Mouse (Mus musculus) liver (tissue): ENCODE measurements around the gene H2-DMb1.

Experiments used
- DNase-seq: peaks from one replicate; pipeline ENCODE4 v3.0.0-alpha.2; 2020; ENCODE audit warnings: mixed read lengths

The H2-DMb1 gene

DNA sequence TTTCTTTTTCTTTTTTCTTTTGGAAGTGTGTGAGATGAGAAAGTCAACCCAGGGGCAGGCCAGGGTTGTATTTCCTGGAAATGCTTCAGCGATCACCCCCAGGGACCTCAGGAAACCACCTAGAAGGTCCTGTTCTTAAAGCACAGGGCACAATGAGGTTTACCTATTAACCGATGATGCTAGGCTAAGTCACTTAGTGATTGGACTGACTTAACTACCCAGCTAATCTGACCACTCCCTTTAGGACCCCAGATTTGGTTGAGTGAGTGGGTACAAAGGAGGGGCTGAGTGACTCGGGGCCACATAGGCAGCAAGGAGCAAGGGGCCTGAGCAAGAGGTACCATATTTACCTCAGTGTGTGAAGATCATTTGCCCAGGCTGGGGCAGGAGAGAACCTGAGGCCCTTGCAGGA lies 7.9 kb upstream of the H2-DMb1 start:
- DNase-seq, result no peak

DNA sequence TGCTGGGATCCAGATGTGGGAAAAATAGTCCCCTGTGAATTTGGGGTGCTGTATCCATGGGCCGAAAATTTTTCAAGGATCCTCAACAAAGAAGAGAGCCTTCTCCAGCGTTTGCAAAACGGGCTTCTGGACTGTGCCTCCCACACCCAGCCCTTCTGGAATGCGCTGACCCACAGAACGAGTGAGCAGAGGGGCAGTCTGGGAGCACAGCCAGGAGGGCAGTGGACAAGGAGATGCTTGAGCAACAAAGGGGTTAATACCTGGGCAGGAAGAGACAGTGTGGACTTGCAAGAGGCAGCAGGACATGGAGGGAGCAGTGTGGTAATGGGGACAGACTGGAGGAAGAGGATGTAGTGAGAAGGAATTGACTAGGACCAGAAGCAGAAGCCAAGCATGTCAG lies 2.7 kb downstream of the H2-DMb1 start:
- DNase-seq, result no peak

DNA sequence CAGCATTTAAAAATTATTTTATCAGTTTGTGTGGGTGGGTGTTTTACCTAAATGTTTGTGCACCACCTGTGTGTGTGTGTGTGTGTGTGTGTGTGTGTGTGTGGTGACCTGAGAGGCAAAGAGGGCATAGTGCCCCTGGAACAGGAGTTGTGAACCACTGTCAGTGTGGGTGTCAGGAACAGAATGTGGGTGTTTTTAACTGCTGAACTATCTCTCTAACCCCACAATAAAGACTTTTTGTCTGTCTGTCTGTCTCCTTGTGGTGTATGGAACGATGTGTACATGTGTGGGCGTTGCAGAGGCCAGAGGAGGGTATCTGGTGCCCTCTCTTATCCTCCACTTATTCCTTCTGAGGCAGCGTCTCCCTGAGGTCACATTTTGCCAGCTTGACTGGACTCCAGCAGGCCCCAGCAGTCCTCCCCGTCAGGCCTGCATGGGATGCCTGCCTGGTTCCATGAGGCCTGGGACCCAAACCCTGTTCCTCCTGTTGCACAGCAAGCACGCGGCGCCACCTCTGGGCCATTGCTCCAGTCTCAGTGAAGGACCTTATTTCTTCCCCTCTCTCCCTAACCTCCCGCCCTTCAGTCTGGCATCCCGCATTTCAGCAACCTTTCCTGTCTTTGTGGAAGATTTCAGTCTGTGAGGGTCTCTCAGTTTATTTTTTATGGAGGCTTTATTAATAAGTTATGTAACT lies 11.5 kb downstream of the H2-DMb1 start:
- peak; percentile 36 for DNase-seq

DNA sequence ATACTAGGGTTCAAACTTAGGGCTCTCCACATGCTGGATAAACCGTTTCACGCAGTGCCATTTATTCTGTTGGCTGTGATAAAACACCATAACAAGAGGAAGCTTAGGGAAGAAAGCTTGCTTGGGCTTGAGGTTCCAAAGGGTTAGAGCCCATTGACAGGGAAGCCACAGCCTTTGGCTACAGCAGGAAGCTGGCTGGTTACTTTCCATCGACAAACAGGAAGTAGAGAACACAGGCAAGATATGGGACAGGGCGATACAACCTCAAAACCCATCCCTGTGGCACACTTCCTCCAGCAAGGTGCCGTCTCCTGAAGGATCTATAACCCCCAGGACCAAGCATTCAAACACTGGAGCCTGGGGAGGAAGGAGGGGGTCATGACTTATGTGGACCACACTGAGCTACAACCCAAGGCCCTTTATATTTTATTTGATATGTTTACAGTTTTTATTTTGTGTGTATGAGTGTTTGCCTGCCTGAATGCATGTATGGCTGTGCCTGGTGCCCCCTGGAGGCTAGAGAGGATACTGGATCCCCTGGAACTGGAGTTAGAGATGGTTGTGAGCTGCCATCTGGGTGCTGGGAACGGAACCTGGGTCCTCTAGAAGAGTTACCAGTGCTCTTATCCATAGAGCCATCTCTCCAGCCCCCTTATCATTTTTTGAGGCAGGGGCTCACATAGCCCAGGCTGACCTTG lies 12.3 kb downstream of the H2-DMb1 start:
- DNase-seq, result no peak

DNA sequence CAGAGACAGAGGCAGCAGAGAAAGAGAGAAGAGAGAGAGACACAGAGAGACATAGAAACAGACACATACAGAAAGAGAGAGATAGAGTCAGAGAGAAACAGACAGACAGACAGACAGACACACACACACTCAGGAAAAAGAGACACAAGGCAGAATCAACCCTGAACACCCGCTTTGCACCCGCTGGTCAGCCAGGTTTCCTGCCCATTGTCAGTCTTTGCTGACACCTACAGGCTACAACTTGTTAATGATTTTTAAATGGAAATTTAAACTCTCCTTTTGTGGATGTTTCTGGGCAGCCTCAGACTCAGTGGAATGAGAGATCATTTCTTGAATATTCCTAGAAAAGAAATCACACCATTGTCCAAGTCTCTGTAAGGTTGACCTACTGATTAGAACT lies 16.4 kb downstream of the H2-DMb1 start:
- DNase-seq, result peak; percentile 29

DNA sequence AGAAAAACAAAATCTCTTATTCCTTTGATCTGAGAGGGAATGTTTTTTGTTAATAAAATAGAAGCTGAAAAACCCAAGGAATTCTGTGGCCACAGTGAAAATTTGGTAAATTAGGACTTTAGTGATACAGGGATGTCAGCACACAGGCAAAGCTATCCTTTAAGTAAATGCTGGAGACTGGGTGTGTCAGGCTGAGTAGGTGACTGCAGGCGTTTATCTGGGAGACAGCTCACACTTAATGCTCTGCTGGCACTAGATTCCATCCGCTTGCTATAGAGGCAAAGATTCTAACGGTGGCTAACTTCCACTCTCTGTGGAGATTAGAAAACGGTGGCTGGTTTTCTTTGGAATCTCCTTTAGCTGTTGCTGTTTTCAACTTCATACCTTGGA lies 17.6 kb downstream of the H2-DMb1 start:
- DNase-seq, result no peak

DNA sequence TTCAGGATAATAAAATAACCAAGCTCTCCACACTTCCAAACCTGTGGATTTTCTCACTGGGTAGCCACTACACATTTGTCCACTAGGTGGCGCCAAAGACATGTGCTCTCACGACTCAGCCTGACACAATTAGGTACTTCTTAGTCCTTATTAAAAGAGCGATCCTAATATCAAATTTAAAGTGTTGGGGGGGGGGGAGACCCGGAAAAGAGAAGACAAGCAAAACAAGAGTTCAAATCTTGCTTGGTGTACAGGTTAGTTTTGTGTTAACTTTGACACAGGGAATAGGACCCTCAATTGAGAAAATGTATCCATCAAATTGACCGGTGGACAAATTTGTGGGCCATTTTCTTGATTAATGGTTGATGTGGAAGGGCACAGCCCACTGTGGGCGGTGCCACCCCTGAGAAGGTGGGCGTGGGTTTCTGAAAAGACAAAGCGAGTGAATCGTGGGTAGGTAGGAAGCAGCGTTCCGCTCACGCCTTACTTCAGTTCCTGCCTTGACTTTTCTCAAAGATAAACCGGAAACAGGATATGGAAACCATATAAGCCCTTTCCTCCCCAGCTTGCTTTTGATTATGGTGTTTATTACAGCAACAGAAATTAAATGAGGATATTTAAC lies 18.1 kb downstream of the H2-DMb1 start:
- DNase-seq, result peak; percentile 74

DNA sequence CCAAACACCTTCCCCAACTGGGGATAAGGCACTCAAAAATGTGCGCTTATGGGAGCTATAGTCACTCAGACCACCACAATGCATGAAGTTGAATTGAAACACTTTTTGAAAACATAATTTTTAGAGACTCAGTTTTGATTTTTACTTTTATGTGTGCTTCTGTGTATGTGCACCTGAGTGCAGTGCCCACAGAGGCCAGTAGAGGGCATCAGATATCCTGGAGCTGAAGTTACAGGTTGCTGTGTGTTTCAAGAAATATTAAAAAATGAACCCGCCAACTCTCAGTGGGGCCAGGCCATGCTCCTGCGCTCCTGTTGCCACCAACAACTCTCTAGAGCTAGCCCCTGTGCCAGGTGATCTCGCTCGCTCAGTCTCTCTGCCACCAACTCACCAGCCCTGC lies 19.7 kb downstream of the H2-DMb1 start:
- DNase-seq, result no peak

DNA sequence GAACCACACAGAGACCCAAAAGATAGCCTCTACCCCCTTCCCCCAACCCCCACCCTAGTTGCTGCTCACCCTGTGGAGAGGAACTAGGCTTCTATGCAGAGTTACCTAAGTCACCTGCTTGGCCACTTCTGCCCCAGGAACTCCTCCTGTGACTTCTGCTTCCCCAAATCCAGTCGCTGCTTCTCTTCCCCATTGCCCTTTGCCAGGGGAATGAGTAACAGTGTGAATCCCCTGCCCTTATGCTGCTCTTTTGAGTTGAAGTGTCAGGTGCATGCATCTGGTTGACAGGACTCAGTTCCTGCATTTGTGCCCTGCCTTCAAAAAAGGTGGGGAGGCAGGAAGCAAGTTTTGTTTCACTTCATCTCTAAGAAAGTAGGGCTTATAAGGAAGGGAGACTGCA lies 21.2 kb downstream of the H2-DMb1 start:
- no peak for DNase-seq

DNA sequence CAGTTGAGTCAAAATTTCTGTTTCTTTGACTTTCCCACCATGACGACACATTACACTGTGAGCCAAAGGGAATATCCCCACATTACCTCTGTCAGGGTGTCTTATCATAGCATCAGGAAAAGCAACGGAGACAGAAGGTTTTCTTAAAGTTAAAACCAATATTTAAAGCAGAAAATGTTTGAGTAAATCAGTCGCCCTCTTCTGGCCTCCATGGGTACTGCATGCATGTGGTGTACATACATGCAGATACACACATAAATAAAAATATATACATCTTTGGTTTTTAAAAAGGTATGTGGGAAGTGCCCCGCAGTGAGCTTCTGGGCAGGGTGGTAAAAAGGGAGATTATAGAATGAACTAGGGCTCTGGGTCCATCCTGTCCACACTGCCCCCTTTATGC lies 24.3 kb downstream of the H2-DMb1 start:
- no peak for DNase-seq

DNA sequence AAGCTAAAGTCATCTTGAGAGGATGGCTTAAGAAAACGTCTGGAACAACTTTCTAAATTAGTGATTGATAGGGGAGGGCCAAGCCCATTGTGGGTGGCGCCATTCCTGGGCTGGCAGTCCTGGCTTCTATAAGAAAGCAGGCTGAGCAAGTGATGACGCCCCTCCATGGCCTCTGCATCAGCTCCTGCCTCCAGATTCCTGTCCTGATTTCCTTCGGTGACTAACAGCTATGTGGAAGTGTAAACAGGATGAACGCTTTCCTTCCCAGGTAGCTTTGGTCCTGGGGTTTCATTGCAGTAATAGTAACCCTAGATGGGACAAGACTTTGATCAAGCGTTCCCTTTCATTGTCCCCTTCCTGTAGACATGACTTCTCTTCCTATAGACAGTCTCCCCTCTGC lies 26.1 kb downstream of the H2-DMb1 start:
- no peak for DNase-seq

DNA sequence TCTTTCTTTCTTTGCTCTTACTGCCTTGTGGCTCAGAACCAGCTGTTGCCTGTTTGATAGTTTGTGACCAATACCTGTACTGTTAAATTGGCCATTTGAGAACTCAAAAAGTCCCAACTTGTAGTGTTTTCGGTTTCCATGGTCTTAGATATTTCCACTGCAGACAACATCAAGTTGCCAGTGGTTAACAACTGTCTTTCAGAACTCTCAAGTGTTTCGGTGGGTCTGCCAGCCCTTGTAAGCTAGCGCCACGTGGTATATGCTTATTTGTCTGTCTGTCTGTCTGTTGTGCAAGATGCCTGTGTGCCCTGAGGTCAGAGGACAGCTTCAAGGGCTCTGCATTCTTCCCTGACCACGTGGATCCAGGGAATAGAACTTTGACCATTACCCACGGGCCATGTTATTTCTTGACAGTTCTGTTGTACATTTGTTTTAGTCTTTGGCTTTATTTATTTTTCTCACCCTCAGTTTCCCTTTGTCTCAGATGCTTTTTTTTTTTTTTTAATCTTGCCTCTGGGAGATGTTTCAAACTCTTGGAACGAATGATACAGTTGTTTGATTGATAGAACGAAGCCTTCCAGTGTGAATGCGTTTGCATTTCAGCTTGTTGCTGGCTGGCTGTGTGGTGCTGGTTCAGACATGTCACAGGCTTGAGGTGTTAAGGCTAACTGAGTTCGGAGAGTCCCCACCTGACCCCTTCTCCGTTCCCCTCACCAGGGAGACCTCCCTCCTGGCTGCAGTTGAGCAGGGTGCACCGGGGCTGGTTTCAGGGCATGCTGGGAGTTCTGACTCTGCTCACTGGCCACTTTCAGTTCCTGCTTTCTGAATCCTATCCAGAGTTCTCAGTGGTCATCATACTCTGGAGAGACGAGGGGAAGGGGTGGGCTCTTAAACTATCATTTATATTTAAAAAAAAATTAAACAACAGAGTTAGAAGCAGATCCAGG lies 27.3 kb downstream of the H2-DMb1 start:
- DNase-seq, result no peak

DNA sequence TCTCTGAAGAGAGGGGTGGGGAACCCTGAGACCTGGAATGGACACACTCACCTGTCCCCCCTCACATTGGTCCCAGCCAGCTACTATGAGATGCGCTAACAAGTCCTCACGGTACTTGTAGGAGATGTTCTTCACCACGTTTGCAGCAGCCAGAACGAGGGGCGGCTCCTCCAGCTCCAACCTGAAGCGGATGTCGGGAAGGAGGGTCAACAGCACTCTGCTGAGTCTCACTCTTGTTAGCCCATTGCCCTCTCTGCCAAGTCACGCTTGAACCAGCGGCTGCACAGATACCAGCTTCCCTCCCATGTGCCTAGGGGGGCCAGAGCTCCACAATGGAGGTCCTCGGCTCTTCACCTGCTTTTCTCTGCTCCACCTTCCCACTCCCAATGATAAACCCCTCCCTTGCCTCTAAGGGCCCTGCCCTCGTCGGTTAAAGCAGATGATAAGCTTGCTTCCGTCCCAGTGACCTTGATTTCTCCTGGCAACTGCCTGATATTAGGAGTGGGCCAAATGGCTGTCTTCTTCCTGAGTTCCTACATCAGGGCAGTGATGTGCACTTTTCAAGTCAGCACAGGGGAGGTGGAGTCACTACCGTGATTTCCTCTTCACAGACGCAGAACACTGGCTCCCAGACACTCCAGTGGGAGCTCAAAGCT lies 30.8 kb downstream of the H2-DMb1 start:
- no peak for DNase-seq

DNA sequence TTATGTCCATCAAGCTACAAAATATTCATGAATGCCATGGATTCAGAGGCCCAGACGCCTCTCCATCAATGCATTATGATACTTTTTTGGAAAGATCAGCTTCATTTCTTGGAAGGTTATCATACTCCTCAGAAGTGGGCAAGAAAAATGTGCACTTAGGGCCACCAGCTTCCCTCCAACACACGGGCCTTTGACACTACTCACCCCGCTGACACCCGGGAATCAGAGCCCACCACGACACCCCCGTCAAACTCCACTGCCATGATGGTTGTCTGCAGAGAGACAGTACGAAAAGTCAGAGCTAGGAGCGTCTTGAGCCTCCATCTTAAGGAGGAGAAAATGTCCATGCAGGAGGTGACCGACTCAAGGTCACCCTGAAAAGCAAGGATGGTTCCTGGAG lies 32.7 kb downstream of the H2-DMb1 start:
- DNase-seq, result no peak

DNA sequence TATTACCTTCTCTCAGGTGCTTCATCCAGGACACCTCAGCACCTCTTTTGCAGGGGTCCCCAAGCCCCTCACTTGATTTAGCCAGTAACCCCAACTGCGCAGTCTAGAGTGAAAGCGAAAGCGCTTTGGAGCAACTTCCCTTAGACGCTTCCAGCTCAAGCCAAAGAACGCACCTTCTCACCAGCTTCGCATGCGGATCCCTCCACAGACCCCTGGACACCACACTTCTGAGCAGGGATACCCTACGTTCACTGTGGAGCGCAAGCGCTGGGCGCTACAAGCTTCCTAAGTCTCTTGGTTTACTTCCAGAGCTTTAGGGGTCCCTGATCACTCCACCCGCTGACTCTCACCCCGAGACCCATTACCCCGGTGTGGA lies 34.0 kb downstream of the H2-DMb1 start:
- DNase-seq, result no peak

DNA sequence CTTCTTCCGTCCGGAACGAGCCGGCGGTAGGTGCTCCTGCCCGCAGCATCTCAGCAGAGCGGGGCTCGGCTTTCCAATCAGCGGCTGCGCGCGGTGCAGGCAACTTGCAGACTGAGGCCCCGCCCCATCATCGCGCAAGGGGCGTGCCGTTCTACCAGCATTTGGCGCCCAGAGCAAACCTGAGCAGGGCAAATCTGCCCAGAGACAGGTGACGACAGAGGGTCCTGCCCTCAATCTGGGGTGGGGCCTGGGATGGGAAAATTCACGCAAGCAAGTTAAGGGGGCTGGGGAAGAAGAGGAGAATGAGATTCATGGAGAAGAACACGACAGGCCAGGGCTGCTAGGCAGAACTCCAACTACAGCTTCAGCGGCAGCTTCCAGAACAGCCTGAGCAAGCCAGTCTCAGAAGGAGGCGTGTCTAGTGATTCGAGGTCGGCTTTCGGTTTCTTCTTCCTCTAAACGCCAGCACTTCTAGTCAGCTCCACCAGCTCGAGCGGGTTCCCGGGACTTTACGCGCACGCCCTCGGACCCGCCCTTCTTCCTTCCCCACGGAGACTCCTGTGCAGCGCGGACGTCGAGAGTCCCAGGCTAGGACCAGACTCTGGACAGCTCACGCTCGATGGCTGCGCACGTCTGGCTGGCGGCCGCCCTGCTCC lies 34.5 kb downstream of the H2-DMb1 start, which contains the start of the genes Tap1 and Psmb9:
TSS of gene Tap1 (plus strand) at position 293 of the 656 bp plus-strand sequence.
TSS of gene Psmb9 (minus strand) at position 504 of the 656 bp plus-strand sequence.
- peak; percentile 91 for DNase-seq

DNA sequence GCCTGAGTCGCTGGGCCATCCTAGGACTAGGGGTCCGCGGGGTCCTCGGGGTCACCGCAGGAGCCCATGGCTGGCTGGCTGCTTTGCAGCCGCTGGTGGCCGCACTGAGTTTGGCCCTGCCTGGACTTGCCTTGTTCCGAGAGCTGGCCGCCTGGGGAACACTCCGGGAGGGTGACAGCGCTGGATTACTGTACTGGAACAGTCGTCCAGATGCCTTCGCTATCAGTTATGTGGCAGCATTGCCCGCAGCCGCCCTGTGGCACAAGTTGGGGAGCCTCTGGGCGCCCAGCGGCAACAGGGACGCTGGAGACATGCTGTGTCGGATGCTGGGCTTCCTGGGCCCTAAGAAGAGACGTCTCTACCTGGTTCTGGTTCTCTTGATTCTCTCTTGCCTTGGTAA lies 35.1 kb downstream of the H2-DMb1 start:
- DNase-seq, result peak; percentile 14

DNA sequence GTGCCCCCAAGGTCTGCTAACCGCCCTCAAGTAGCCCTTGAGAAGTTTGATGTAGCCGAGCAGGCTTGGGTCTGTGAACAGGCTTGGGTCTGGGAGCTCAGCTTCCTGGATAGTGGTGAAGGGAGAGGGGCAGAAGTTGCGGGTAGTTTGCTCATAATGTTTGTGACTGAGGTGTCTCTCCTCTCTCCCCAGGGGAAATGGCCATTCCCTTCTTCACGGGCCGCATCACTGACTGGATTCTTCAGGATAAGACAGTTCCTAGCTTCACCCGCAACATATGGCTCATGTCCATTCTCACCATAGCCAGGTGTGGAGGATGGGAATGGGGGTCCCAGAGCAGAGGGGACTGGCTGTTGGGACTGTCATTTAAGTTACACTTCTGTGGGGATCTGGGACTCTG lies 36.1 kb downstream of the H2-DMb1 start:
- DNase-seq, result no peak

DNA sequence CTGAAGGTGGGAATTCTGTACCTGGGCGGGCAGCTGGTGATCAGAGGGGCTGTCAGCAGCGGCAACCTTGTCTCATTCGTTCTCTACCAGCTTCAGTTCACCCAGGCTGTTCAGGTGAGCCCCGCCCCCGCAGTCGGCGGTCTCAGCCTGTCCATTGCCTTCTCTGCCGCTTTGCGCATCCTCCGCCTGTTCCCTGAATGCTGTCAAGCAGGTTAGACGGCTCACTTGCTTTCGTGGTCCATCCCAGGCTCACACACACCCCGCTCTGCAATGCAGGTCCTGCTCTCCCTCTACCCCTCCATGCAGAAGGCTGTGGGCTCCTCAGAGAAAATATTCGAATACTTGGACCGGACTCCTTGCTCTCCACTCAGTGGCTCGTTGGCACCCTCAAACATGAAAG lies 40.0 kb downstream of the H2-DMb1 start:
- DNase-seq, result no peak

DNA sequence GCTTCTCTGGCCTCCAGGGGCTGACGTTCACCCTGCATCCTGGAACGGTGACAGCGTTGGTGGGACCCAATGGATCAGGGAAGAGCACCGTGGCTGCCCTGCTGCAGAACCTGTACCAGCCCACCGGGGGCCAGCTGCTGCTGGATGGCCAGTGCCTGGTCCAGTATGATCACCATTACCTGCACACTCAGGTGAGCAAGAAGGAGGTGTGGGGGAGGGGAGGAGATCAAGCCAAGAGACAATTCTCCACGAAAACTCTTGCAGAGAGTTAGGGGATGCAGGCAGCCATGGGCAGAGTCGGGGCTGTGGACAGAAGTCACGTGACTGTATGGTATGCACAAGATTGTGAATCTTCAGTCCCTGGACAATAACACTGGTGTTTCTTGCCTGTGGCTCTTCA lies 40.6 kb downstream of the H2-DMb1 start:
- DNase-seq, result no peak

DNA sequence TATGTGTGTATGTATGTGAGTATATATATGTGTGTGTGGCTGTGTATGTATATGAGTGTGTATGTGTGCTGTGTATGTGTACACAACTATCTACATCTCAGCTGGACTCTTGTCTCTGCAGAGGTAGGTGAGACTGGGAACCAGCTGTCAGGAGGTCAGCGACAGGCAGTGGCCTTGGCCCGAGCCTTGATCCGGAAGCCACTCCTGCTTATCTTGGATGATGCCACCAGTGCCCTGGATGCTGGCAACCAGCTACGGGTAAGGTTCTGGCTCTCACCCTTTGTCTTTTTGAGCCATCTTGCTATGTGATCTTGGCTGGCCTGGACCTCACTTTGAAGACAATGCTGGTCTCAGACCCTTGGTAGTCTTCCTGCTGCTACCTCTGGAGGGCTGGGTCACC lies 41.9 kb downstream of the H2-DMb1 start:
- DNase-seq, result no peak

DNA sequence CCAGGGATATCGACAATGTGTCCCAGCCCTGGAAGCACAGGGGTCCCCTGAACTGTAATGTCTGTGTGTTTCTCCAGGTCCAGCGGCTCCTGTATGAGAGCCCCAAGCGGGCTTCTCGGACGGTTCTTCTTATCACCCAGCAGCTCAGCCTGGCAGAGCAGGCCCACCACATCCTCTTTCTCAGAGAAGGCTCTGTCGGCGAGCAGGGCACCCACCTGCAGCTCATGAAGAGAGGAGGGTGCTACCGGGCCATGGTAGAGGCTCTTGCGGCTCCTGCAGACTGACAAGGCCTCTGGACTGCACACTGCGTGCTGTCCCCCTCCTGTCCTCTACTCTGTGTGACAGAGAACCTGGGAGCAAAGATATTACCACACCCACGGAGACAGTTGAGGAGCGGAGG lies 43.6 kb downstream of the H2-DMb1 start:
- no peak for DNase-seq
